Mouse (Mus musculus): Measurements from ENCODE around the gene Pla2g3.

- TF ChIP-seq MAX (IDR thresholded peaks at IDR 0.05; ENCODE audit: low read length) (no peak), CHD1 (IDR thresholded peaks at IDR 0.05; ENCODE audit: low read depth, low read length) (no peak), CTCF (conservative IDR thresholded peaks at IDR 0.05 in 1 of 2, IDR thresholded peaks at IDR 0.05 in 1 of 2; ENCODE audit: low read depth in 2 of 2, low read length in 2 of 2) (no peak), ZNF384 (IDR thresholded peaks at IDR 0.05; ENCODE audit: low read depth, low read length) (no peak)
These were observed 46.2 kb upstream of the Pla2g3 start for GRCm38 (mm10) chr11:3441696-3442443.
